Mouse (Mus musculus): ENCODE data around the gene Nsun3. TPM values are rescaled to one million over a fixed set of nuclear protein-coding genes. Genes with fewer than 3 reads are reported as not detected.
A peak's percentile ranks its signal among the peaks of the same experiment; 100 is the strongest.

The Nsun3 gene
- total and polyA plus RNA-seq, 2 experiments from 2014 or later = 8.6 to 9.9 TPM

GRCm38 (mm10) chr16:62798808-62799207, 12.2 kb upstream of the Nsun3 start:
- Histone ChIP-seq H3K36me3 (ENCODE audit: insufficient read depth, low read length) (peaks cover 16% of the 10 kb centered on the region; the same call in 1 of the 2 replicates), H3K4me3 (ENCODE audit: low read length) (no peak overlapping the region), H3K4me1 (ENCODE audit: insufficient read depth, low read length) (no peaks in the 10 kb centered on the region), H3K27ac (no peak overlapping the region), H3K4me2 (ENCODE audit: low read depth, low read length) (no peak overlapping the region), H3K9me3 (ENCODE audit: low read length) (no peaks in the 10 kb centered on the region), H3K27me3 (ENCODE audit: insufficient read depth, low read length) (no peaks in the 10 kb centered on the region), H3K9ac (replicated peaks; ENCODE audit: low read length) (no peak overlapping the region)
- ATAC-seq (no peak), DNase-seq (ENCODE audit: low spot score) (no peak)
- WGBS = 93% methylated on average over 3 of the region's 3 CpGs
- no peak for TF ChIP-seq CTCF (IDR thresholded peaks at IDR 0.05; ENCODE audit: low read depth)

GRCm38 (mm10) chr16:62796608-62797007, 10.0 kb upstream of the Nsun3 start:
- WGBS = 88% methylated on average over 1 of the region's 1 CpGs
- TF ChIP-seq CTCF (IDR thresholded peaks at IDR 0.05; ENCODE audit: low read depth) = no peak
- no peak overlapping the region for H3K4me2 ChIP-seq (ENCODE audit: low read depth, low read length)
- no peak overlapping the region for H3K4me3 ChIP-seq (ENCODE audit: low read length)
- no peak overlapping the region for H3K27ac ChIP-seq
- H3K9me3 ChIP-seq (ENCODE audit: low read length) = no peaks in the 10 kb centered on the region
- no peak overlapping the region for H3K9ac ChIP-seq (replicated peaks; ENCODE audit: low read length)
- peaks cover 16% of the 10 kb centered on the region; the same call in 1 of the 2 replicates for H3K36me3 ChIP-seq (ENCODE audit: insufficient read depth, low read length)
- no peaks in the 10 kb centered on the region for H3K4me1 ChIP-seq (ENCODE audit: insufficient read depth, low read length)
- DNase-seq (ENCODE audit: low spot score) = no peak
- ATAC-seq = no peak
- H3K27me3 ChIP-seq (ENCODE audit: insufficient read depth, low read length) = no peaks in the 10 kb centered on the region

- no peak overlapping the region for H3K9ac ChIP-seq (replicated peaks; ENCODE audit: low read length)
- H3K27me3 ChIP-seq (ENCODE audit: insufficient read depth, low read length) = no peaks in the 10 kb centered on the region
- no peaks in the 10 kb centered on the region for H3K9me3 ChIP-seq (ENCODE audit: low read length)
- H3K4me1 ChIP-seq (ENCODE audit: insufficient read depth, low read length) = peaks cover 10% of the 10 kb centered on the region; the same call in 1 of the 2 replicates
- H3K4me2 ChIP-seq (ENCODE audit: low read depth, low read length) = no peak overlapping the region
- ATAC-seq = no peak
- no peak overlapping the region for H3K4me3 ChIP-seq (ENCODE audit: low read length)
- H3K27ac ChIP-seq = no peak overlapping the region
- WGBS = 66% methylated on average over 5 of the region's 5 CpGs
- peak; percentile 11 for DNase-seq (ENCODE audit: low spot score)
- TF ChIP-seq CTCF (IDR thresholded peaks at IDR 0.05; ENCODE audit: low read depth) = peak; percentile 44
- H3K36me3 ChIP-seq (ENCODE audit: insufficient read depth, low read length) = 0 out of 2 replicates have a peak, but pooled peaks cover 4% of the 10 kb centered on the region
These were observed 4.4 kb downstream of the Nsun3 start for GRCm38 (mm10) chr16:62782229-62782628.

GRCm38 (mm10) chr16:62778282-62778681, 8.3 kb downstream of the Nsun3 start:
- TF ChIP-seq CTCF (IDR thresholded peaks at IDR 0.05; ENCODE audit: low read depth) = no peak
- H3K4me1 ChIP-seq (ENCODE audit: insufficient read depth, low read length) = no peaks in the 10 kb centered on the region
- no peak overlapping the region for H3K4me3 ChIP-seq (ENCODE audit: low read length)
- H3K36me3 ChIP-seq (ENCODE audit: insufficient read depth, low read length) = 0 out of 2 replicates have a peak, but pooled peaks cover 4% of the 10 kb centered on the region
- no peak overlapping the region for H3K9ac ChIP-seq (replicated peaks; ENCODE audit: low read length)
- no peak overlapping the region for H3K4me2 ChIP-seq (ENCODE audit: low read depth, low read length)
- no peak overlapping the region for H3K27ac ChIP-seq
- no peak for ATAC-seq
- WGBS = 71% methylated on average over 10 of the region's 10 CpGs
- DNase-seq (ENCODE audit: low spot score) = no peak
- no peaks in the 10 kb centered on the region for H3K9me3 ChIP-seq (ENCODE audit: low read length)
- H3K27me3 ChIP-seq (ENCODE audit: insufficient read depth, low read length) = no peaks in the 10 kb centered on the region

GRCm38 (mm10) chr16:62776034-62776433, 10.6 kb downstream of the Nsun3 start:
- WGBS = 77% methylated on average over 11 of the region's 11 CpGs
- ATAC-seq = no peak
- Histone ChIP-seq H3K27me3 (ENCODE audit: insufficient read depth, low read length) (no peaks in the 10 kb centered on the region), H3K4me1 (ENCODE audit: insufficient read depth, low read length) (no peaks in the 10 kb centered on the region), H3K9me3 (ENCODE audit: low read length) (no peaks in the 10 kb centered on the region), H3K9ac (replicated peaks; ENCODE audit: low read length) (no peak overlapping the region), H3K27ac (no peak overlapping the region), H3K4me3 (ENCODE audit: low read length) (no peak overlapping the region), H3K4me2 (ENCODE audit: low read depth, low read length) (no peak overlapping the region), H3K36me3 (ENCODE audit: insufficient read depth, low read length) (0 out of 2 replicates have a peak, but pooled peaks cover 4% of the 10 kb centered on the region)
- DNase-seq (ENCODE audit: low spot score) = no peak
- no peak for TF ChIP-seq CTCF (IDR thresholded peaks at IDR 0.05; ENCODE audit: low read depth)

GRCm38 (mm10) chr16:62773462-62773861, 13.2 kb downstream of the Nsun3 start:
- ATAC-seq (no peak), DNase-seq (ENCODE audit: low spot score) (peak; percentile 18)
- Histone ChIP-seq H3K9me3 (ENCODE audit: low read length) (no peaks in the 10 kb centered on the region), H3K9ac (replicated peaks; ENCODE audit: low read length) (no peak overlapping the region), H3K27ac (no peak overlapping the region), H3K4me1 (ENCODE audit: insufficient read depth, low read length) (no peaks in the 10 kb centered on the region), H3K4me3 (ENCODE audit: low read length) (no peak overlapping the region), H3K27me3 (ENCODE audit: insufficient read depth, low read length) (no peaks in the 10 kb centered on the region), H3K4me2 (ENCODE audit: low read depth, low read length) (no peak overlapping the region), H3K36me3 (ENCODE audit: insufficient read depth, low read length) (no peaks in the 10 kb centered on the region)
- WGBS = 79% methylated on average over 4 of the region's 4 CpGs
- peak; percentile 52 for TF ChIP-seq CTCF (IDR thresholded peaks at IDR 0.05; ENCODE audit: low read depth)

GRCm38 (mm10) chr16:62758340-62758739, 28.3 kb downstream of the Nsun3 start:
- Histone ChIP-seq H3K4me1 (ENCODE audit: insufficient read depth, low read length) (no peaks in the 10 kb centered on the region), H3K27ac (no peak overlapping the region), H3K4me2 (ENCODE audit: low read depth, low read length) (no peak overlapping the region), H3K27me3 (ENCODE audit: insufficient read depth, low read length) (no peaks in the 10 kb centered on the region), H3K4me3 (ENCODE audit: low read length) (no peak overlapping the region), H3K9me3 (ENCODE audit: low read length) (no peaks in the 10 kb centered on the region), H3K9ac (replicated peaks; ENCODE audit: low read length) (no peak overlapping the region), H3K36me3 (ENCODE audit: insufficient read depth, low read length) (no peaks in the 10 kb centered on the region)
- TF ChIP-seq CTCF (IDR thresholded peaks at IDR 0.05; ENCODE audit: low read depth) = no peak
- no peak for DNase-seq (ENCODE audit: low spot score)
- 91% methylated on average over 2 of the region's 2 CpGs for WGBS
- no peak for ATAC-seq

Data from hindbrain, postnatal 0 days (tissue).